Mouse (Mus musculus): ENCODE results near the gene Gm4305. TPM values are rescaled to one million over a fixed set of nuclear protein-coding genes. Genes with fewer than 3 reads are reported as not detected.
"Not testable (repeated sequence)": the region's sequence is repeated elsewhere in the genome, so short reads cannot be mapped to it uniquely, and the experiment has no call there.

Gene Gm4305
- polyA plus RNA-seq (2012; rRNA removed), result not detected in 2 replicates

GRCm38 (mm10) chr10:100350793-100351192, at the start of gene Gm4305:
TSS of gene Gm4305 (plus strand) at chr10:100351093.
- not testable (repeated sequence) for H3K4me1 ChIP-seq (replicated peaks; ENCODE audit: control insufficient read depth, insufficient read depth, low read length); H3K36me3 ChIP-seq (ENCODE audit: control insufficient read depth, insufficient read depth, low read length); H3K27me3 ChIP-seq (ENCODE audit: control insufficient read depth, insufficient read depth, low read length); H3K4me3 ChIP-seq (ENCODE audit: control insufficient read depth, insufficient read depth, low read length); H3K27ac ChIP-seq (ENCODE audit: control insufficient read depth, insufficient read depth, low read length); DNase-seq
- no CpG with 5 or more reads among the region's 3 CpGs for WGBS

DNA sequence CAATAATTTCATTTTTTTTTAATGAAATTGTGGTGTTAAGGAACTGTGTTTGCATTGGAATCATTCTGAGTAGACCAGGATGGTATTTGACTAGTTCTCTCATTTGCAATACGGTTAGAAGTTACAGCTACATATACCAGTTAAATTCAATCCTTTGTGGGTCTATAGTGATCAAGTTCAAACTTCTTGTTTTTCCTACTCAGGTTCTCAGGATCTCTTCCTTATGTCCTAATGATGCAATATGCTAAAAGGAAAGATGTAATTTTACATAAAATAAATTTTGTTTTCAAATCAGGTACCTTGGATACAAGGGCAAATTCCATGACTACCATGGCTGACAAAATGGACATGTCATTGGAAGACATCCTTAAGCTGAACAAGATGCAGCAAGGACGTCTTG, 15.5 kb upstream of the Gm4305 start, which contains the start of gene Gm4301:
Gm4301 (plus strand) TSS at position 301 of the 400 bp plus-strand sequence.
- WGBS, result no CpG with 5 or more reads among the region's 2 CpGs
- not testable (repeated sequence) for H3K36me3 ChIP-seq (ENCODE audit: control insufficient read depth, insufficient read depth, low read length)

DNA sequence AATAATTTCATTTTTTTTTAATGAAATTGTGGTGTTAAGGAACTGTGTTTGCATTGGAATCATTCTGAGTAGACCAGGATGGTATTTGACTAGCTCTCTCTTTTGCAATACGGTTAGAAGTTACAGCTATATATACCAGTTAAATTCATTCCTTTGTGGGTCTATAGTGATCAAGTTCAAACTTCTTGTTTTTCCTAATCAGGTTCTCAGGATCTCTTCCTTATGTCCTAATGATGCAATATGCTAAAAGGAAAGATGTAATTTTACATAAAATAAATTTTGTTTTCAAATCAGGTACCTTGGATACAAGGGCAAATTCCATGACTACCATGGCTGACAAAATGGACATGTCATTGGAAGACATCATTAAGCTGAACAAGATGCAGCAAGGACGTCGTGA, 10.4 kb upstream of the Gm4305 start, which contains the start of gene Gm4302:
Gm4302 (plus strand) TSS at position 301 of the 400 bp plus-strand sequence.
- not testable (repeated sequence) for H3K27me3 ChIP-seq (ENCODE audit: control insufficient read depth, insufficient read depth, low read length); H3K36me3 ChIP-seq (ENCODE audit: control insufficient read depth, insufficient read depth, low read length); H3K4me3 ChIP-seq (ENCODE audit: control insufficient read depth, insufficient read depth, low read length); H3K27ac ChIP-seq (ENCODE audit: control insufficient read depth, insufficient read depth, low read length); DNase-seq; H3K4me1 ChIP-seq (replicated peaks; ENCODE audit: control insufficient read depth, insufficient read depth, low read length)
- WGBS, result no CpG with 5 or more reads among the region's 3 CpGs

More for the DNA sequence above, 15.5 kb upstream of the Gm4305 start, which contains the start of gene Gm4301:
- H3K27me3 ChIP-seq (ENCODE audit: control insufficient read depth, insufficient read depth, low read length); H3K4me3 ChIP-seq (ENCODE audit: control insufficient read depth, insufficient read depth, low read length); H3K4me1 ChIP-seq (replicated peaks; ENCODE audit: control insufficient read depth, insufficient read depth, low read length); DNase-seq; H3K27ac ChIP-seq (ENCODE audit: control insufficient read depth, insufficient read depth, low read length): not testable (repeated sequence)

DNA sequence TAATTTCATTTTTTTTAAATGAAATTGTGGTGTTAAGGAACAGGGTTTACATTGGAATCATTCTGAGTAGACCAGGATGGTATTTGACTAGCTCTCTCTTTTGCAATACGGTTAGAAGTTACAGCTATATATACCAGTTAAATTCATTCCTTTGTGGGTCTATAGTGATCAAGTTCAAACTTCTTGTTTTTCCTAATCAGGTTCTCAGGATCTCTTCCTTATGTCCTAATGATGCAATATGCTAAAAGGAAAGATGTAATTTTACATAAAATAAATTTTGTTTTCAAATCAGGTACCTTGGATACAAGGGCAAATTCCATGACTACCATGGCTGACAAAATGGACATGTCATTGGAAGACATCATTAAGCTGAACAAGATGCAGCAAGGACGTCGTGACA, 5.2 kb upstream of the Gm4305 start, which contains the start of gene Gm4303:
Gm4303 (plus strand) TSS at position 301 of the 400 bp plus-strand sequence.
- DNase-seq; H3K4me3 ChIP-seq (ENCODE audit: control insufficient read depth, insufficient read depth, low read length); H3K4me1 ChIP-seq (replicated peaks; ENCODE audit: control insufficient read depth, insufficient read depth, low read length); H3K27ac ChIP-seq (ENCODE audit: control insufficient read depth, insufficient read depth, low read length); H3K36me3 ChIP-seq (ENCODE audit: control insufficient read depth, insufficient read depth, low read length); H3K27me3 ChIP-seq (ENCODE audit: control insufficient read depth, insufficient read depth, low read length): not testable (repeated sequence)
- no CpG with 5 or more reads among the region's 3 CpGs for WGBS

DNA sequence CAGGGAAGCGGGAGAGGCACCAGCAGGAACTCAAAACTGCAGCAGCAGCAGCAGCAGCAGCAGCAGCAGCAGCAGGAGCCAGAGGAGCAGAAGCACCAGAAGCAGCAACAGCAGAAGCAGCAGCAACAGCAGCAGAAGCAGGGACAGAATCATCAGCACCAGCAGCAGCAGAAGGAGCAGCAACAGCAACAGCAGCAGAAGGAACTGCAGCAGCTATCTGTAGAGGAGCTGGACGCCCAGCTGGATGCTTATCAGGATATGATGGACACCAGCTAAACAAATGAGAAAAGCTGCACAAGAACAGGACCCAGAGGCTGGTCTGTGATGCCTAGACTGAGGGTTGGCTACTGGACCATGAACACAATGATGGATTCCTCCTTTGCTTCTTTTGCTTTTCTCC, 5.9 kb downstream of the Gm4305 start:
- WGBS, result 83% methylated on average over 2 of the region's 2 CpGs
- H3K4me1 ChIP-seq (replicated peaks; ENCODE audit: control insufficient read depth, insufficient read depth, low read length), result not testable (repeated sequence)

DNA sequence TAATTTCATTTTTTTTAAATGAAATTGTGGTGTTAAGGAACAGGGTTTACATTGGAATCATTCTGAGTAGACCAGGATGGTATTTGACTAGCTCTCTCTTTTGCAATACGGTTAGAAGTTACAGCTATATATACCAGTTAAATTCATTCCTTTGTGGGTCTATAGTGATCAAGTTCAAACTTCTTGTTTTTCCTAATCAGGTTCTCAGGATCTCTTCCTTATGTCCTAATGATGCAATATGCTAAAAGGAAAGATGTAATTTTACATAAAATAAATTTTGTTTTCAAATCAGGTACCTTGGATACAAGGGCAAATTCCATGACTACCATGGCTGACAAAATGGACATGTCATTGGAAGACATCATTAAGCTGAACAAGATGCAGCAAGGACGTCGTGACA, 10.1 kb downstream of the Gm4305 start, which contains the start of gene Gm4307:
Gm4307 (plus strand) TSS at position 301 of the 400 bp plus-strand sequence.
- not testable (repeated sequence) for DNase-seq; H3K27me3 ChIP-seq (ENCODE audit: control insufficient read depth, insufficient read depth, low read length); H3K27ac ChIP-seq (ENCODE audit: control insufficient read depth, insufficient read depth, low read length); H3K4me1 ChIP-seq (replicated peaks; ENCODE audit: control insufficient read depth, insufficient read depth, low read length); H3K36me3 ChIP-seq (ENCODE audit: control insufficient read depth, insufficient read depth, low read length); H3K4me3 ChIP-seq (ENCODE audit: control insufficient read depth, insufficient read depth, low read length)
- WGBS, result no CpG with 5 or more reads among the region's 3 CpGs

More for the DNA sequence above, 5.9 kb downstream of the Gm4305 start:
- DNase-seq, result peak; percentile 1
- H3K4me3 ChIP-seq (ENCODE audit: control insufficient read depth, insufficient read depth, low read length); H3K36me3 ChIP-seq (ENCODE audit: control insufficient read depth, insufficient read depth, low read length); H3K27ac ChIP-seq (ENCODE audit: control insufficient read depth, insufficient read depth, low read length); H3K27me3 ChIP-seq (ENCODE audit: control insufficient read depth, insufficient read depth, low read length): not testable (repeated sequence)

GRCm38 (mm10) chr10:100382460-100382859, 31.6 kb downstream of the Gm4305 start, which contains the start of gene Gm4312:
TSS of gene Gm4312 (minus strand) at chr10:100382560.
- DNase-seq; H3K4me1 ChIP-seq (replicated peaks; ENCODE audit: control insufficient read depth, insufficient read depth, low read length); H3K27me3 ChIP-seq (ENCODE audit: control insufficient read depth, insufficient read depth, low read length); H3K27ac ChIP-seq (ENCODE audit: control insufficient read depth, insufficient read depth, low read length); H3K36me3 ChIP-seq (ENCODE audit: control insufficient read depth, insufficient read depth, low read length); H3K4me3 ChIP-seq (ENCODE audit: control insufficient read depth, insufficient read depth, low read length): not testable (repeated sequence)
- no CpG with 5 or more reads among the region's 2 CpGs for WGBS

Other genes starting within 250 kb of the Gm4305 start
- not detected in 2 replicates for gene Gm4301, start 15.4 kb upstream of the Gm4305 start, polyA plus RNA-seq (2012; rRNA removed)
- gene Gm4302, start 10.3 kb upstream of the Gm4305 start, polyA plus RNA-seq (2012; rRNA removed), result not detected in 2 replicates
- not detected in 2 replicates for gene Gm4303, start 5.1 kb upstream of the Gm4305 start, polyA plus RNA-seq (2012; rRNA removed)
- not detected in 2 replicates for gene Gm4307, start 10.2 kb downstream of the Gm4305 start, polyA plus RNA-seq (2012; rRNA removed)
- not detected in 2 replicates for gene Gm4312, start 31.5 kb downstream of the Gm4305 start, polyA plus RNA-seq (2012; rRNA removed)
- gene Tmtc3, start 136.3 kb downstream of the Gm4305 start, polyA plus RNA-seq (2012; rRNA removed), result 5.3 and 5.7 TPM in 2 replicates
- gene Cep290, start 136.5 kb downstream of the Gm4305 start, polyA plus RNA-seq (2012; rRNA removed), result 0.40 TPM in 2 replicates
- 8.0 and 10.0 TPM in 2 replicates for gene 4930430F08Rik, start 239.3 kb downstream of the Gm4305 start, polyA plus RNA-seq (2012; rRNA removed)
- gene 1700017N19Rik, start 239.4 kb downstream of the Gm4305 start, polyA plus RNA-seq (2012; rRNA removed), result not detected in 2 replicates

All from thymus, adult 2 months (tissue).